Comparison of ENCODE assay signal across 8 mouse cellular contexts in genomic region chr8:85059879-85060616, GRCm38 (mm10). TPM values are rescaled to one million over a fixed set of nuclear protein-coding genes. Genes with fewer than 3 reads are reported as not detected.
DNase-seq lines count a peak whose midpoint lies in the region; ATAC-seq lines count a peak whose summit lies in the region.

Fbxw9 (plus strand) TSS chr8:85060055.

- peak within 1 kb of the TSS; percentile 73 for H3K9ac ChIP-seq in heart, embryonic 15.5 days
- H3K9ac ChIP-seq in liver, embryonic 15.5 days = peak within 1 kb of the TSS; percentile 61
- peak within 1 kb of the TSS; percentile 69 for H3K9ac ChIP-seq in neural tube, embryonic 12.5 days

- peaks cover 47% of the 10 kb centered on the region for H3K36me3 ChIP-seq in forebrain, embryonic 10.5 days (replicated peaks)
- H3K36me3 ChIP-seq in heart, embryonic 15.5 days = peaks cover 15% of the 10 kb centered on the region
- H3K36me3 ChIP-seq in liver, embryonic 15.5 days (replicated peaks) = peaks cover 24% of the 10 kb centered on the region
- H3K36me3 ChIP-seq in neural tube, embryonic 12.5 days = peaks cover 29% of the 10 kb centered on the region

- peak; percentile 99 for ATAC-seq in CD4-positive, CD25-positive, alpha-beta regulatory T cell, adult 4 months
- ATAC-seq in heart, embryonic 15.5 days (replicated peaks; ENCODE audit: insufficient number of reproducible peaks, insufficient read depth, low FRiP score, low read depth) = peak; percentile 86
- peak; percentile 75 for ATAC-seq in liver, embryonic 15.5 days (ENCODE audit: insufficient read depth)
- peak; percentile 84 for ATAC-seq in neural tube, embryonic 12.5 days (ENCODE audit: low FRiP score, low read depth)

- 1% methylated on average over 53 of the region's 53 CpGs for WGBS in forebrain, embryonic 10.5 days
- WGBS in heart, embryonic 15.5 days = under 1% methylated on average over 53 of the region's 53 CpGs
- WGBS in liver, embryonic 15.5 days (ENCODE audit: insufficient replicate concordance) = under 1% methylated on average over 53 of the region's 53 CpGs
- WGBS in neural tube, embryonic 12.5 days = 1% methylated on average over 53 of the region's 53 CpGs

- H3K4me3 ChIP-seq in forebrain, embryonic 10.5 days = peak within 1 kb of the TSS; percentile 69
- H3K4me3 ChIP-seq in heart, embryonic 15.5 days = peak within 1 kb of the TSS; percentile 83
- H3K4me3 ChIP-seq in liver, embryonic 15.5 days (replicated peaks) = peak within 1 kb of the TSS; percentile 71
- peak within 1 kb of the TSS; percentile 68 for H3K4me3 ChIP-seq in neural tube, embryonic 12.5 days

- peak within 1 kb of the TSS; percentile 96 for H3K4me2 ChIP-seq in heart, embryonic 15.5 days
- peak within 1 kb of the TSS; percentile 94 for H3K4me2 ChIP-seq in liver, embryonic 15.5 days
- H3K4me2 ChIP-seq in neural tube, embryonic 12.5 days (replicated peaks) = peak within 1 kb of the TSS; percentile 99

- H3K27ac ChIP-seq in forebrain, embryonic 10.5 days = peak within 1 kb of the TSS; percentile 76
- H3K27ac ChIP-seq in heart, embryonic 15.5 days = no peak within 1 kb of the TSS
- H3K27ac ChIP-seq in liver, embryonic 15.5 days (replicated peaks) = no peak within 1 kb of the TSS
- H3K27ac ChIP-seq in neural tube, embryonic 12.5 days = no peak within 1 kb of the TSS

- H3K9me3 ChIP-seq in forebrain, embryonic 10.5 days = no peaks in the 10 kb centered on the region
- no peaks in the 10 kb centered on the region for H3K9me3 ChIP-seq in heart, embryonic 15.5 days (replicated peaks)
- no peaks in the 10 kb centered on the region for H3K9me3 ChIP-seq in liver, embryonic 15.5 days (replicated peaks)
- no peaks in the 10 kb centered on the region for H3K9me3 ChIP-seq in neural tube, embryonic 12.5 days

- no peaks in the 10 kb centered on the region for H3K27me3 ChIP-seq in forebrain, embryonic 10.5 days (ENCODE audit: poor library complexity, severe bottlenecking)
- H3K27me3 ChIP-seq in heart, embryonic 15.5 days = no peaks in the 10 kb centered on the region
- H3K27me3 ChIP-seq in liver, embryonic 15.5 days = no peaks in the 10 kb centered on the region
- no peaks in the 10 kb centered on the region for H3K27me3 ChIP-seq in neural tube, embryonic 12.5 days (replicated peaks)

- DNase-seq in c-Kit-negative CD71-positive TER-119-positive erythroid progenitor cells, embryonic 14.5 days (ENCODE audit: low read depth, low spot score) = peak; percentile 72
- DNase-seq in forebrain, embryonic 10.5 days (ENCODE audit: extremely low spot score, low spot score) = peak; percentile 92
- DNase-seq in kidney, postnatal 36 days = peak; percentile 95
- DNase-seq in telencephalon, adult 2 months (ENCODE audit: low read depth, low spot score) = peak; percentile 93

- peaks cover 17% of the 10 kb centered on the region for H3K4me1 ChIP-seq in forebrain, embryonic 10.5 days
- H3K4me1 ChIP-seq in heart, embryonic 15.5 days (replicated peaks) = peaks cover 19% of the 10 kb centered on the region
- H3K4me1 ChIP-seq in liver, embryonic 15.5 days (replicated peaks) = peaks cover 31% of the 10 kb centered on the region
- H3K4me1 ChIP-seq in neural tube, embryonic 12.5 days = peaks cover 17% of the 10 kb centered on the region

RNA-seq across cellular contexts. Expression of gene Fbxw9, which starts in this region (rescaled TPM):
- 1 to 10 TPM; 3.2 to 4.9 TPM for polyA plus RNA-seq in CD4-positive, CD25-positive, alpha-beta regulatory T cell, adult 4 months (2017; shearing (Covaris generic))
- 22.9 and 26.3 TPM in 2 replicates for polyA plus RNA-seq in forebrain, embryonic 10.5 days (2016; fragmentation: Nextera tagmentation; extraction: Ambion mirVana)
- polyA plus RNA-seq in heart, embryonic 15.5 days (2015; fragmentation: Nextera tagmentation; extraction: Ambion mirVana) = 15.4 and 22.2 TPM in 2 replicates
- 9.9 and 11.0 TPM in 2 replicates for polyA plus RNA-seq in liver, embryonic 15.5 days (2015; fragmentation: Nextera tagmentation; extraction: Ambion mirVana)
- polyA plus RNA-seq in neural tube, embryonic 12.5 days (2016; fragmentation: Nextera tagmentation; extraction: Ambion mirVana) = 38.1 and 40.5 TPM in 2 replicates
